Mouse (Mus musculus) liver, embryonic 15.5 days (tissue): Measurements from ENCODE around the gene Lrpprc. TPM values are rescaled to one million over a fixed set of nuclear protein-coding genes. Genes with fewer than 3 reads are reported as not detected.

Experiments
- ATAC-seq: fragments of 200-750 bp; cut with Nextera tagmentation; 2 replicates; pipeline ENCODE4 v1.8.0; 2017; ENCODE audit warnings: moderate number of reproducible peaks, mild to moderate bottlenecking, moderate library complexity; ENCODE audit not compliant: insufficient read depth
- H3K27ac ChIP-seq: fragments of 300-500 bp; sonication (generic); replicated peaks from 2 replicates; pipeline ENCODE4 v1.5.1; 2015; ENCODE audit warnings: mild to moderate bottlenecking, inconsistent platforms
- H3K27me3 ChIP-seq: fragments of 300-500 bp; sonication (generic); 2 replicates; pipeline ENCODE4 v1.6.1; 2015; ENCODE audit warnings: mild to moderate bottlenecking, inconsistent platforms
- H3K36me3 ChIP-seq: fragments of 300-500 bp; sonication (generic); replicated peaks from 2 replicates; pipeline ENCODE4 v1.6.1; 2015; ENCODE audit warnings: moderate library complexity, mild to moderate bottlenecking, inconsistent platforms
- H3K4me1 ChIP-seq: fragments of 300-500 bp; sonication (generic); replicated peaks from 2 replicates; pipeline ENCODE4 v1.6.1; 2015; ENCODE audit warnings: inconsistent platforms
- H3K4me2 ChIP-seq: fragments of 300-500 bp; sonication (generic); 2 replicates; pipeline ENCODE4 v1.6.1; 2015; ENCODE audit warnings: moderate library complexity, mild to moderate bottlenecking, inconsistent platforms
- H3K4me3 ChIP-seq: fragments of 300-500 bp; sonication (generic); replicated peaks from 2 replicates; pipeline ENCODE4 v1.5.1; 2015; ENCODE audit warnings: mild to moderate bottlenecking, inconsistent platforms
- H3K9ac ChIP-seq: fragments of 300-500 bp; sonication (generic); 2 replicates; pipeline ENCODE4 v1.6.1; 2015; ENCODE audit warnings: moderate library complexity, mild to moderate bottlenecking, inconsistent platforms
- H3K9me3 ChIP-seq: fragments of 300-500 bp; sonication (generic); replicated peaks from 2 replicates; pipeline ENCODE4 v1.6.1; 2016; ENCODE audit warnings: inconsistent platforms
- WGBS: fragments of 180-500 bp; shearing (Covaris S2); methylation state at CpG from one replicate; pipeline ENCODE4 v1.1.7; 2015; ENCODE audit warnings: mixed read lengths; ENCODE audit not compliant: insufficient replicate concordance; 5-methylcytosine and 5-hydroxymethylcytosine counted together
- polyA plus RNA-seq: library from polyadenylated mRNA; unstranded; fragments of >200 nt; fragmentation: Nextera tagmentation; extraction: Ambion mirVana; gene quantifications from 2 replicates; pipeline ENCODE4 v1.2.1, GENCODE M21; 2015

The Lrpprc gene
- polyA plus RNA-seq, 1 experiment from 2014 or later = 35.6 TPM

GRCm38 (mm10) chr17:84758971-84759370, 31.6 kb downstream of the Lrpprc start:
- Histone ChIP-seq H3K4me3 (no peak overlapping the region), H3K27ac (no peak overlapping the region), H3K4me2 (no peak overlapping the region), H3K27me3 (no peaks in the 10 kb centered on the region), H3K9me3 (no peaks in the 10 kb centered on the region), H3K36me3 (peaks cover 50% of the 10 kb centered on the region), H3K4me1 (peaks cover 6% of the 10 kb centered on the region; the same call in 1 of the 2 replicates), H3K9ac (no peak overlapping the region)
- 85% methylated on average over 8 of the region's 8 CpGs for WGBS
- ATAC-seq = no peak

DNA sequence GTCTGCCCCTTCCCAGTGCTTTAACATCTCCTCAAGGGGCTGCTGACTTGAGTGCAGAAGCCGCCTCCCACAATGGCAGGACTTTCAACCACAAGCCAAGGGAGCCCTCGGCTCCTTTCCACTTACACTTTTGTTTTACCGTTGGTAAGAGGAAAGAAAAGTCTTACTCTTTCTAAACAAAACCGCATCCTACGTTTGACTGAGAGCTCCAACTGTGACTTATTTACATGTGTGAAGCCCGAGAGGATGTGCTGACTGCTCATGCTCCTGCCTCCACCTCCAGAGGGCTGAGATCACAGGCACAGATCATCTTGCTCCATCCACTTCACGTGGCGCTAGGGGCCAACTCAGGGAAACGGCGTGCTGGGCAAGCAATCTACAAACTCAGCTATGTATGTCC, 32.2 kb downstream of the Lrpprc start:
- no peak overlapping the region for H3K27ac ChIP-seq
- 67% methylated on average over 10 of the region's 10 CpGs for WGBS
- H3K36me3 ChIP-seq = peaks cover 47% of the 10 kb centered on the region

GRCm38 (mm10) chr17:84756090-84756489, 34.5 kb downstream of the Lrpprc start:
- H3K4me1 ChIP-seq = peaks cover 6% of the 10 kb centered on the region; the same call in 1 of the 2 replicates
- no peak overlapping the region for H3K27ac ChIP-seq
- H3K4me3 ChIP-seq = no peak overlapping the region
- WGBS = 54% methylated on average over 2 of the region's 2 CpGs
- no peak overlapping the region for H3K9ac ChIP-seq
- no peak overlapping the region for H3K4me2 ChIP-seq
- H3K27me3 ChIP-seq = no peaks in the 10 kb centered on the region
- H3K9me3 ChIP-seq = no peaks in the 10 kb centered on the region
- peaks cover 42% of the 10 kb centered on the region for H3K36me3 ChIP-seq
- ATAC-seq = no peak

More for the DNA sequence above, 32.2 kb downstream of the Lrpprc start:
- Histone ChIP-seq H3K4me3 (no peak overlapping the region), H3K27me3 (no peaks in the 10 kb centered on the region), H3K9me3 (no peaks in the 10 kb centered on the region), H3K9ac (no peak overlapping the region), H3K4me2 (no peak overlapping the region), H3K4me1 (peaks cover 6% of the 10 kb centered on the region; the same call in 1 of the 2 replicates)
- no peak for ATAC-seq

- ATAC-seq = no peak
- WGBS = 81% methylated on average over 5 of the region's 5 CpGs
- H3K9me3 ChIP-seq = no peaks in the 10 kb centered on the region
- H3K4me3 ChIP-seq = no peak overlapping the region
- peaks cover 46% of the 10 kb centered on the region for H3K36me3 ChIP-seq
- no peaks in the 10 kb centered on the region for H3K27me3 ChIP-seq
- H3K4me2 ChIP-seq = no peak overlapping the region
- H3K27ac ChIP-seq = no peak overlapping the region
- H3K9ac ChIP-seq = no peak overlapping the region
- H3K4me1 ChIP-seq = peaks cover 6% of the 10 kb centered on the region; the same call in 1 of the 2 replicates
These were observed 37.1 kb downstream of the Lrpprc start for GRCm38 (mm10) chr17:84753489-84753888.

DNA sequence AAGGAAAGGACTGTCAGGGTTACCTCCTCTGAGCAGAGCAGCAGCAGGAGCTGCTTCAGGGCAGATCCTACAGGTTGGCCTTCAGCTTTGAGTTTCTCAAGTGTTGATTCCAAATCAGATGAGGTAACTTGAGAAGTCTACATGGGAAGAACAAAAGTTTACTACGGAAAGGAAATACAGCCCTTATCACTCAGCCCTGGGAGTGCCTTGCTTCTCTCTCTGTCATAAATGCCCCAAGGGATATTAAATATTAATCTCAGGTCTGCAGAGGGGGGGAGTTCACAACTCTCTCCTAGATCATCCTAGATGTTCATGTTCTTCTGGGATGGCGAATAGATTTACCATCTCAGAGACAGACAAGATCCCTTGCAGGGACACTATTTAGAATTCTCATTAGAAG, 38.3 kb downstream of the Lrpprc start:
- Histone ChIP-seq H3K9ac (no peak overlapping the region), H3K27me3 (no peaks in the 10 kb centered on the region), H3K4me2 (no peak overlapping the region), H3K9me3 (no peaks in the 10 kb centered on the region), H3K4me3 (no peak overlapping the region), H3K36me3 (peaks cover 52% of the 10 kb centered on the region), H3K27ac (no peak overlapping the region), H3K4me1 (peaks cover 3% of the 10 kb centered on the region; the same call in 1 of the 2 replicates)
- WGBS = 68% methylated on average over 2 of the region's 2 CpGs
- no peak for ATAC-seq

GRCm38 (mm10) chr17:84751630-84752191, 38.9 kb downstream of the Lrpprc start:
- Histone ChIP-seq H3K4me3 (no peak overlapping the region), H3K27me3 (no peaks in the 10 kb centered on the region), H3K9ac (no peak overlapping the region), H3K36me3 (peaks cover 56% of the 10 kb centered on the region), H3K4me1 (peaks cover 3% of the 10 kb centered on the region; the same call in 1 of the 2 replicates), H3K27ac (no peak overlapping the region), H3K9me3 (no peaks in the 10 kb centered on the region), H3K4me2 (no peak overlapping the region)
- WGBS = 83% methylated on average over 8 of the region's 8 CpGs
- no peak for ATAC-seq

GRCm38 (mm10) chr17:84750130-84750529, 40.5 kb downstream of the Lrpprc start:
- ATAC-seq = no peak
- 76% methylated on average over 4 of the region's 4 CpGs for WGBS
- H3K36me3 ChIP-seq = peaks cover 63% of the 10 kb centered on the region

GRCm38 (mm10) chr17:84749297-84749696, 41.3 kb downstream of the Lrpprc start:
- whole genome bisulfite sequencing = 76% methylated on average over 8 of the region's 8 CpGs
- Histone ChIP-seq H3K9ac (no peak overlapping the region), H3K27ac (no peak overlapping the region), H3K4me3 (no peak overlapping the region), H3K36me3 (peaks cover 66% of the 10 kb centered on the region), H3K9me3 (no peaks in the 10 kb centered on the region), H3K27me3 (no peaks in the 10 kb centered on the region), H3K4me1 (peaks cover under 1% of the 10 kb centered on the region; the same call in 1 of the 2 replicates), H3K4me2 (no peak overlapping the region)
- ATAC-seq = no peak

More at GRCm38 (mm10) chr17:84750130-84750529, 40.5 kb downstream of the Lrpprc start:
- H3K9me3 ChIP-seq = no peaks in the 10 kb centered on the region
- no peak overlapping the region for H3K4me3 ChIP-seq
- no peaks in the 10 kb centered on the region for H3K27me3 ChIP-seq
- peaks cover 3% of the 10 kb centered on the region; the same call in 1 of the 2 replicates for H3K4me1 ChIP-seq
- H3K27ac ChIP-seq = no peak overlapping the region
- no peak overlapping the region for H3K9ac ChIP-seq
- H3K4me2 ChIP-seq = no peak overlapping the region

DNA sequence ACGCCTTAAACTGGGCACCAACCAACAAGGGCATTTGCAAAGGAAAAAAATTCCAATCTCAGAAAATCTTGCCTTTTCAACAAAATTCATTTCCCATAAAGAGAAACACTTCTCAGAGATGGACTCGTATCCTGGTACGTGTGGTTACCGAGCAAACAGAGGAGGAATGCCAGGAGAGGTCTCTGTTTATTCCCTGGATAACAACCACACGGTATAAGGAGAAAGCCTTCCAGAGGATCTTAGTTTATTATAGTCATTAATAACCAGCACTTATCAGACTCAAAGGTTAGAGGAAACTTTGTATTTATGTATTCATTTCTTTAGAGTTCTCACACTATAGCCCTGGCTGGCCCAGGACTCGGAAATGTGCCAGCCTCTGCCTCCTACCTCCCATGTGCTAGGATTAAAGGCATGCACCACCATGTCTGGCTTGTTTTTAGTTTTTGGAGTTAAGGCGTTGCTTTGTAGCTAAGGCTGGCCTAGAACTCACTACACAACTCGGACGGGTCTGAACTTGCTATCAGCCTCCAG, 42.4 kb downstream of the Lrpprc start:
- H3K4me1 ChIP-seq = no peaks in the 10 kb centered on the region
- H3K27ac ChIP-seq = no peak overlapping the region
- H3K27me3 ChIP-seq = no peaks in the 10 kb centered on the region
- H3K36me3 ChIP-seq = peaks cover 62% of the 10 kb centered on the region
- ATAC-seq = no peak
- no peak overlapping the region for H3K4me3 ChIP-seq
- no peaks in the 10 kb centered on the region for H3K9me3 ChIP-seq
- WGBS = 81% methylated on average over 9 of the region's 9 CpGs
- no peak overlapping the region for H3K9ac ChIP-seq
- no peak overlapping the region for H3K4me2 ChIP-seq

- WGBS = 72% methylated on average over 6 of the region's 6 CpGs
- no peaks in the 10 kb centered on the region for H3K9me3 ChIP-seq
- no peaks in the 10 kb centered on the region for H3K27me3 ChIP-seq
- no peak for ATAC-seq
- no peak overlapping the region for H3K9ac ChIP-seq
- H3K27ac ChIP-seq = no peak overlapping the region
- H3K4me3 ChIP-seq = no peak overlapping the region
- peaks cover 56% of the 10 kb centered on the region for H3K36me3 ChIP-seq
- H3K4me2 ChIP-seq = no peak overlapping the region
- no peaks in the 10 kb centered on the region for H3K4me1 ChIP-seq
These were observed 43.4 kb downstream of the Lrpprc start for GRCm38 (mm10) chr17:84747212-84747611.

DNA sequence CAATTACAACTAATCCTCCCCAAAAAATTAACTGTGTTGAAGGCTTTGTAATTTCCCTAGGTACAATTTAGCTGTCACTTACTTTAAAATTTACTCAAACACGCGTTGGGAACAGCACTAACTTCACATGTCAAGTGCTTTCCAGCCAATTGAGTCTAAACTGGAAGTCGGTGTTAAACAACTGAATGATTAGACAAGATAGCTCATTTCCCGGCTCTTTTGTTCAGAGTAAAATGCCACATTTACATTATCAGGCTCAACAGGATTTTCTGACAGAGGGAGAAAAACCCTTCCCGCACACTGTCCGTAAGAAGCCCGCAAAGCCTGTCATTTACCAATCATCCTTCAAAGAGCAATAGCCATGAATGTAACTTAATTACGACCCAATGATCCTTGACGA, 45.6 kb downstream of the Lrpprc start:
- Histone ChIP-seq H3K4me3 (no peak overlapping the region), H3K9ac (no peak overlapping the region), H3K9me3 (no peaks in the 10 kb centered on the region), H3K4me1 (no peaks in the 10 kb centered on the region), H3K4me2 (no peak overlapping the region), H3K27ac (no peak overlapping the region), H3K36me3 (peaks cover 36% of the 10 kb centered on the region), H3K27me3 (no peaks in the 10 kb centered on the region)
- ATAC-seq = no peak
- WGBS = 76% methylated on average over 9 of the region's 9 CpGs
